Mouse (Mus musculus): ENCODE results near the gene Cep350. TPM values are rescaled to one million over a fixed set of nuclear protein-coding genes. Genes with fewer than 3 reads are reported as not detected.

Gene Cep350
- polyA plus RNA-seq, 1 experiment: 10.9 TPM

DNA sequence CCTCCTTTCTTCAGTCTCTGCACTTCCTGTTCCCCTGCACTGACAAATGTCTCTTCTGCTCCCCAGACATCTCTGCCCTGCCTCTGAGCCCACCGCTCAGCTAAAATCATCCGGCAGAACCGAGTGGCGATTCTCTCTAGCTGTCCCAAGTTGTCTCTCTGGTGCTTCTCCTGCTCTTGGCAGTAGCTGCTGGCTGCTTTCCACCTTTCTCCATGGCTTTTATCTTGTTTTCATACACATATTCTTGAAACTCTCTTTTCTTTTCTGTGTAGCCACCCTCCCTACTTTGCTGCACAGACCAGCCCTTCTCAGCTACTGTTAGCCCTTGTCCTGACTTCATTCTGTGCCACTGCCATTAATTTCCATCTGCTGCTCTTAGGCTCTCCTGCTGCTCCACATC lies 175.6 kb downstream of the Cep350 start:
- Histone ChIP-seq H3K4me1 (ENCODE audit: control insufficient read depth, insufficient read depth, low read length) (no peaks in the 10 kb centered on the region), H3K4me3 (ENCODE audit: insufficient read depth, low read length) (no peak overlapping the region), H3K27ac (ENCODE audit: insufficient read depth, low read length) (no peak overlapping the region)
- TF ChIP-seq CTCF (IDR thresholded peaks at IDR 0.05; ENCODE audit: extremely low read depth, insufficient read depth, low read length) (no peak), POLR2A (IDR thresholded peaks at IDR 0.05; ENCODE audit: extremely low read depth, insufficient read depth, low read length) (no peak)

DNA sequence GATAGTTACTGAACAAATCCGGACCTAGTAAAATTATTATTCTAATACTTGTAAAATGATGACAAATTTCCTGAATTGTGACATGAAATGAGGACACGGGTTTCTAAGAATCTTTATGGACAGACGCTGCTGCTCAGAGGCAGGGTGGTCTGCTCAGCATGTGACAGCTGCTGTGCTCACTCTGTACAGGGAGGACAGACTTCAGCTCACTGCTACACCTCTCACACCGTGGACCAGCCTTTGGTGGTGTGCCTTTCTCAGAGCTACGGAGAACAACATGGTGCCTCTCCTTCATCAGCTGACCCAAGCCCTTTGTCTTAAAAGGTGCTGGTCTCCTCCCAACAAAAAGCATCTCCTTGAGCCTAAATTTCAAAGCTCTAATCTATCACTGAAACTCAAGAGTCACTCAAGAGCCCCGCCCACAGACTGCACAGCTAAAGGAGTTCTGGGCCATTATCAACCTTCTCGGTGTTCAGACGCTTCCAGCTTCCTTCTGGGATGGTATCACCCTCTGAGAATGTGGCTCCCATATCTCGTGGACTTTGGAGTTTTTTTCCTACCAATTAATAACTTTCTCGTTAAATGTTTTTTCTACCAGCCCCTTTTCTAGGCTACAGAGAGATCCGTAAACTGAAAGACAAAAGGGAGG lies 176.2 kb downstream of the Cep350 start:
- TF ChIP-seq CTCF (IDR thresholded peaks at IDR 0.05; ENCODE audit: extremely low read depth, insufficient read depth, low read length) (no peak), POLR2A (IDR thresholded peaks at IDR 0.05; ENCODE audit: extremely low read depth, insufficient read depth, low read length) (no peak)
- Histone ChIP-seq H3K4me3 (ENCODE audit: insufficient read depth, low read length) (no peak overlapping the region), H3K4me1 (ENCODE audit: control insufficient read depth, insufficient read depth, low read length) (no peaks in the 10 kb centered on the region), H3K27ac (ENCODE audit: insufficient read depth, low read length) (no peak overlapping the region)

DNA sequence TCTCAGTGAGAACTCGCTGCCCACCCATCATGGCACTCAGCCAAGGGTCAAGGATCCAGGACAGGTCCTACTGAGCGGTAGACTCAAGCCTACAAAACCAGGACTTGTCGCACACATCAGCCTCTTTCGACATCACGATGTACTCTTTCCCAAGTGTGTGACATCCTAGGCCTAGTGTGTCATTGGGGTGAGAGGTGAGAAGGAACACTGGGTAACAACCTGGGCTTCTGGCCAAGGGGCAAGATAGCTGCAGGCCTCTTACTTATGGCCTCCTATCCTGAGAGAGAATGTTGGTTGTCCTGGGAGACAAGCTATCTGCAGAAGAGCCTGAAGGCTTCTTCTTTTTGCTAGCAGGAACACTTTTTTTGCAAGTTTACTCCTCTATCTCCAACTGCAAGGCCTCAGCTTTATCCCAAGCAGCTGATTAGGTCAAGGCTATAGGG lies 177.2 kb downstream of the Cep350 start:
- Histone ChIP-seq H3K4me1 (ENCODE audit: control insufficient read depth, insufficient read depth, low read length) (no peaks in the 10 kb centered on the region), H3K4me3 (ENCODE audit: insufficient read depth, low read length) (no peak overlapping the region), H3K27ac (ENCODE audit: insufficient read depth, low read length) (no peak overlapping the region)
- TF ChIP-seq CTCF (IDR thresholded peaks at IDR 0.05; ENCODE audit: extremely low read depth, insufficient read depth, low read length) (no peak), POLR2A (IDR thresholded peaks at IDR 0.05; ENCODE audit: extremely low read depth, insufficient read depth, low read length) (no peak)

Other genes with a start within 250 kb of the Cep350 start
- gene Lhx4, start 221.6 kb downstream of the Cep350 start, polyA plus RNA-seq (2012; rRNA removed): 0.02 TPM in 1 of 2 replicates, not detected in the other
- gene Qsox1, start 160.4 kb downstream of the Cep350 start, polyA plus RNA-seq (2012; rRNA removed): 33.5 and 34.6 TPM in 2 replicates
- gene Tor1aip2, start 62.1 kb upstream of the Cep350 start, polyA plus RNA-seq (2012; rRNA removed): 48.4 and 49.5 TPM in 2 replicates
- 17.9 and 18.2 TPM in 2 replicates for gene Tor1aip1, start 63.2 kb upstream of the Cep350 start, polyA plus RNA-seq (2012; rRNA removed)
- 5.9 and 6.2 TPM in 2 replicates for gene Fam163a, start 231.8 kb upstream of the Cep350 start, polyA plus RNA-seq (2012; rRNA removed)

Data from cortical plate, adult 2 months (tissue).